Mouse (Mus musculus) C2C12 (cell line): ENCODE results near the gene Strip2. TPM values are rescaled to one million over a fixed set of nuclear protein-coding genes. Genes with fewer than 3 reads are reported as not detected.

Source experiments
- H3K27me3 ChIP-seq: one replicate; pipeline ENCODE4 v1.6.1; 2011; ENCODE audit not compliant: control insufficient read depth, insufficient read depth, insufficient read length
- H3K36me3 ChIP-seq: one replicate; pipeline ENCODE4 v1.6.1; 2011; ENCODE audit not compliant: control insufficient read depth, insufficient read depth
- H3K4me3 ChIP-seq: one replicate; pipeline ENCODE4 v1.5.1; 2011; ENCODE audit warnings: mild to moderate bottlenecking, control low read depth; ENCODE audit not compliant: poor library complexity, insufficient read depth, severe bottlenecking
- H3K79me2 ChIP-seq: one replicate; pipeline ENCODE4 v1.6.1; 2011; ENCODE audit not compliant: control insufficient read depth, insufficient read depth
- H3K79me3 ChIP-seq: one replicate; pipeline ENCODE4 v1.6.1; 2011; ENCODE audit warnings: low read depth, control low read depth
- H3ac ChIP-seq: one replicate; pipeline ENCODE3; 2011; ENCODE audit warnings: low read depth; ENCODE audit not compliant: control insufficient read depth, insufficient read length
- CEBPB ChIP-seq: IDR thresholded peaks from one replicate; pipeline ENCODE4 v1.6.1; 2011; ENCODE audit warnings: low read depth, mild to moderate bottlenecking, control low read depth, moderate library complexity
- CTCF ChIP-seq: IDR thresholded peaks from one replicate; pipeline ENCODE4 v1.5.1; 2011; ENCODE audit not compliant: control insufficient read depth, insufficient read depth, insufficient read length
- FOSL1 ChIP-seq: IDR thresholded peaks from one replicate; pipeline ENCODE4 v1.8.0; 2011; ENCODE audit warnings: mild to moderate bottlenecking, low read length; ENCODE audit not compliant: poor library complexity, insufficient read depth, severe bottlenecking
- MAX ChIP-seq: IDR thresholded peaks from one replicate; pipeline ENCODE4 v1.6.1; 2011; ENCODE audit warnings: mild to moderate bottlenecking, control low read depth
- MYOD1 ChIP-seq: IDR thresholded peaks from one replicate; pipeline ENCODE4 v1.6.1; 2011; ENCODE audit warnings: low read depth; ENCODE audit not compliant: control insufficient read depth, insufficient read length
- MYOG ChIP-seq: IDR thresholded peaks from one replicate; pipeline ENCODE4 v1.6.1; 2011; ENCODE audit not compliant: control insufficient read depth, insufficient read length; ENCODE audit errors: extremely low read depth
- USF1 ChIP-seq: IDR thresholded peaks from one replicate; pipeline ENCODE4 v1.6.1; 2011; ENCODE audit warnings: low read depth, mild to moderate bottlenecking, control low read depth, moderate library complexity
- microRNA-seq: library from miRNA; unstranded; fragments of <30 nt; microRNA quantifications from one replicate; pipeline ENCODE4, GENCODE M21; 2019; ENCODE audit warnings: borderline microRNAs expressed
- polyA plus RNA-seq: library from polyadenylated mRNA; unstranded; fragments of >200 nt; fragmentation: generic; extraction: Trizol; gene quantifications from one replicate; pipeline ENCODE4 v1.2.1, GENCODE M21; 2012; ENCODE audit warnings: missing spikeins

Strip2 gene
- polyA plus RNA-seq, 1 experiment: 1.2 TPM

DNA sequence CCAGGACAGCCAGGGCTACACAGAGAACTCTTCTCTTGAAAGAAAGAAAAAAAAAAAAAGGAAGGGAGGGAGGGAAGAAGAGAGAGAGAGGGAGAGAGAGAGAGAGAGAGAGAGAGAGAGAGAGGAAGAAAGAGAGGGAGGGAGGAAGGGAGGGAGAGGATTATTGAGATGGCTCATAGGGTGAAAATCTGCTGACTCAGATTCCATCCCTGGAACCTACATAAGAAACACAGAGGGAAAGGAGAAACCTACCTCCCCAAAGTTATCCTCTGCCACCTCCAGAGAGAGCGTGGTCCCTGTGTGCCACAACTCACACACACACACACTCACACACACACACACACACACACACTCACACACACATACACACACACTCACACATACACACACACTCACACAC lies 89.0 kb downstream of the Strip2 start:
- no peaks in the 10 kb centered on the region for H3K36me3 ChIP-seq

DNA sequence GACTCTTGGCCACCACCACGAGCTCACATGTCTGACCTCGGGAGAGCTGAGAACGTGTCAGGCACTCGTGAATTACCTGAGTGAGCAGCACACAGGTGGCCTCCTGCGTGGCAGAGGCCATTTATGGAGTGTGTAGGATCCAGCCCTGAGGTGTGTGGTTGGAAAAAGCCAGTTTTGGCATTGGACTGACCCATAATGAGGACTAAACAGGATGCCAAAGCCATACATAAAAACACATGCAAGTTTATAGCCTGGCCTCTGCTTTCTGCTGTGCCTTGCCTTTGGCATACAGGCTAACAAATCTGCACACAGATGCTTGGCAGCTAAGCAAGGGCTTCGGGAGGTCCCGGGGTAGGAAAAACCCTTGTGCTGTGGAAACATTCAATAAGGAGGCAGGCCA lies 92.4 kb downstream of the Strip2 start:
- H3K27me3 ChIP-seq: no peaks in the 10 kb centered on the region
- TF ChIP-seq MYOD1 (no peak), CEBPB (no peak), USF1 (no peak), MAX (no peak), CTCF (no peak), FOSL1 (no peak), MYOG (no peak)
- no peaks in the 10 kb centered on the region for H3K36me3 ChIP-seq
- H3K79me3 ChIP-seq: no peaks in the 10 kb centered on the region
- H3K79me2 ChIP-seq: no peaks in the 10 kb centered on the region
- H3ac ChIP-seq: no peak overlapping the region
- no peak overlapping the region for H3K4me3 ChIP-seq

More for the DNA sequence above, 89.0 kb downstream of the Strip2 start:
- TF ChIP-seq MYOD1 (no peak), USF1 (no peak), MYOG (no peak), FOSL1 (no peak), CEBPB (no peak), MAX (no peak), CTCF (no peak)
- Histone ChIP-seq H3K79me3 (no peaks in the 10 kb centered on the region), H3K4me3 (no peak overlapping the region), H3ac (no peak overlapping the region), H3K27me3 (no peaks in the 10 kb centered on the region), H3K79me2 (no peaks in the 10 kb centered on the region)

Small RNA genes lying within 50 kb of the gene (microRNA-seq; reads per million reads assigned to microRNA genes)
- gene Gm23049: not detected

Other genes starting within 250 kb of the Strip2 start
- gene Tspan33, start 222.8 kb upstream of the Strip2 start, polyA plus RNA-seq: 1.2 TPM
- gene Smo, start 181.5 kb upstream of the Strip2 start, polyA plus RNA-seq: 86.2 TPM
- 6.3 TPM for gene Ahcyl2, start 149.0 kb upstream of the Strip2 start, polyA plus RNA-seq
- gene Nrf1, start 131.0 kb downstream of the Strip2 start, polyA plus RNA-seq: 33.7 TPM